Mouse (Mus musculus): Measurements from ENCODE around the gene Srpk1. TPM values are rescaled to one million over a fixed set of nuclear protein-coding genes. Genes with fewer than 3 reads are reported as not detected.

The Srpk1 gene
- polyA plus RNA-seq, 1 experiment from 2014 or later: 21.8 TPM

GRCm38 (mm10) chr17:28637711-28638690 is 15.5 kb upstream of the Srpk1 start:
- no peak for ATAC-seq (ENCODE audit: low read depth)
- 57% methylated on average over 7 of the region's 7 CpGs for WGBS (ENCODE audit: insufficient replicate concordance)

DNA sequence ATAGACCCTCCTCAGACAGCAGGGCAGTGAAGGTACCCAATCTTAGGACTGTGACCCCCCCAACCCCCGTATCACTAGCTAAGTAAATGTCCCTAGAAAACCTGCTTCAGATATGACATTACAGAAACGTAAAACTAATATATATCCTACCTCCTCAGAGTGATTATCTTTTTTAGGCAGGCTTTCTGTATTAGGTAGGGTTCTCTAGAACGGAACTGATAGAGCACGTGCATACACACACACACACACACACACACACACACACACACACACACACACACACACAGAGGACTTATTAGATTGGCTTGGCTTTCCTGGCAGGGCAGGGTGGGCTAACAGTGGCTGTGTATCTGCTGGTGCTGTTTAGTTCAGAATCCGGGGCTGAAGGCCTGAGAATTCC is 13.3 kb upstream of the Srpk1 start:
- 38% methylated on average over 5 of the region's 5 CpGs for WGBS (ENCODE audit: insufficient replicate concordance)
- no peaks in the 10 kb centered on the region for H3K36me3 ChIP-seq (ENCODE audit: control insufficient read depth, insufficient read depth)
- H3K4me3 ChIP-seq (ENCODE audit: low read depth, low read length): no peak overlapping the region
- no peaks in the 10 kb centered on the region for H3K9me3 ChIP-seq (replicated peaks; ENCODE audit: control insufficient read depth, low read length)
- H3K27ac ChIP-seq (ENCODE audit: low read length): no peak overlapping the region
- ATAC-seq (ENCODE audit: low read depth): no peak
- no peaks in the 10 kb centered on the region for H3K27me3 ChIP-seq (ENCODE audit: control insufficient read depth, insufficient read depth, low read depth, low read length)
- no peak overlapping the region for H3K4me2 ChIP-seq (ENCODE audit: low read depth, low read length)
- no peaks in the 10 kb centered on the region for H3K4me1 ChIP-seq (ENCODE audit: control insufficient read depth, low read depth, low read length)
- H3K9ac ChIP-seq (ENCODE audit: low read depth, low read length): no peak overlapping the region

More at GRCm38 (mm10) chr17:28637711-28638690, 15.5 kb upstream of the Srpk1 start:
- H3K27ac ChIP-seq (ENCODE audit: low read length): no peak overlapping the region
- H3K9me3 ChIP-seq (replicated peaks; ENCODE audit: control insufficient read depth, low read length): no peaks in the 10 kb centered on the region
- H3K36me3 ChIP-seq (ENCODE audit: control insufficient read depth, insufficient read depth): no peaks in the 10 kb centered on the region
- H3K9ac ChIP-seq (ENCODE audit: low read depth, low read length): no peak overlapping the region
- H3K4me1 ChIP-seq (ENCODE audit: control insufficient read depth, low read depth, low read length): no peaks in the 10 kb centered on the region
- H3K4me3 ChIP-seq (ENCODE audit: low read depth, low read length): no peak overlapping the region
- H3K4me2 ChIP-seq (ENCODE audit: low read depth, low read length): no peak overlapping the region
- no peaks in the 10 kb centered on the region for H3K27me3 ChIP-seq (ENCODE audit: control insufficient read depth, insufficient read depth, low read depth, low read length)

DNA sequence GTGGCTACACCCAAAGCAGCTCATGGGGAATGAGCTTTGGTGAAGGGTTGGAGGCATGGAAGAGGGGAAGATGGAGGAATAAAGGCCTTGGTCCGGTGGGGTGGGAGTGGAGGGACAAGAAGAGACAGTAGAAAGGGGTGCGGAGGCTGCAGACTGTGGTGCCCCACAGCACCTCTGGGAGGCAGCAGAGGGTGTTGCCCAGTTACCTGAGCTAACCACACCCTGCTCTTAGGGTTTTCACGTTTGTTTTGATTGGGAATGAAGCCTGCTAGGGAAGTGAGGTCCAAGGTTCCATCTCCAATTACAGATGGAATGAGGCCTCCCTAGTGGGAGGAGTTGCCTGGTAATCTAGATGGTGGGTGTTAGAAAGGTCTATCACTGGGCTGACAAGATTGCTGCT is 6.6 kb upstream of the Srpk1 start:
- Histone ChIP-seq H3K36me3 (ENCODE audit: control insufficient read depth, insufficient read depth) (no peaks in the 10 kb centered on the region), H3K9ac (ENCODE audit: low read depth, low read length) (no peak overlapping the region), H3K9me3 (replicated peaks; ENCODE audit: control insufficient read depth, low read length) (no peaks in the 10 kb centered on the region), H3K4me1 (ENCODE audit: control insufficient read depth, low read depth, low read length) (no peaks in the 10 kb centered on the region), H3K27ac (ENCODE audit: low read length) (no peak overlapping the region), H3K27me3 (ENCODE audit: control insufficient read depth, insufficient read depth, low read depth, low read length) (no peaks in the 10 kb centered on the region), H3K4me2 (ENCODE audit: low read depth, low read length) (no peak overlapping the region), H3K4me3 (ENCODE audit: low read depth, low read length) (no peak overlapping the region)
- ATAC-seq (ENCODE audit: low read depth): no peak
- 58% methylated on average over 3 of the region's 3 CpGs for WGBS (ENCODE audit: insufficient replicate concordance)

DNA sequence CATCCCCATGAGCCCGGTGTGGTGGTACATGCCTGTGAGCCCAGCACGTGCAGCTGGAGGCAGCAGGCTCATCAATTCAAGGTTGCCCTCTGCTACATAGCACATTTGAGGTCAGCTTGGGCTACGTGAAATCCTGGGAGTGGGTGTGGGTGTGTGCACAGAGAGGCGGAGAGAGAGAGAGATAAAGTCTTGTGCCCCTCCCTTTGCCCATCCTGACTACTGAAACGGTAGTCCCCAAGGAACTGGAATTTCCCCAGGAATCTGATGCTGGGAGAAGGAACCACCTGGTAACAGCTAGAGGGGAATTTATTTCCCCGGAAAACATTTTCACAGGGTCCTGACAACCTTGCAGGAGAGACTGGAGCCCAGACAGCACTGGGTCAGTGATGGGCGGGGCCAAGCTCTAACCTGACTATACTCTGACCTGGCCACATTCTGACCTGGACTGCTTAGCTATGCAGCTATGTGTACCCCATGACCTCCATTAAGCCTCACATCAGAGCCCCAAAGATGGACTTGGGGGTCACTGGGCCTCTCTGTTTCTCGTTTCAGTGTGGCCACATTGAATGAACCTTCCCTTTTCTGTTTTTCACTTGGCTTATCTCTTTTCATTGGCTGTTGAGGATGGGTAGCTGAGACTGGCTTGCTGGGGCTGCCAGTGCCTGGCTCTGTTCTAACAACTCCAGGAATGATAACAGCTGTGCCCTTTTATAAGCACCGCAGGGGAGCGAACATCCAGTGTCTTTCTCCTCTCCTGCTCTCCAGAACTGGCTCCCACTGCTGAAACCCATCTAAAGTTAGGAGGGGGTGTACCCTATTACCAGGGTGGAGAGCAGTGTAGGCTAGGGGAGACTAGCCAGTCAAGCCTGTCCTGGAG is 6.0 kb upstream of the Srpk1 start:
- Histone ChIP-seq H3K4me3 (ENCODE audit: low read depth, low read length) (no peak overlapping the region), H3K36me3 (ENCODE audit: control insufficient read depth, insufficient read depth) (no peaks in the 10 kb centered on the region), H3K4me1 (ENCODE audit: control insufficient read depth, low read depth, low read length) (no peaks in the 10 kb centered on the region), H3K27me3 (ENCODE audit: control insufficient read depth, insufficient read depth, low read depth, low read length) (no peaks in the 10 kb centered on the region), H3K9ac (ENCODE audit: low read depth, low read length) (no peak overlapping the region), H3K4me2 (ENCODE audit: low read depth, low read length) (no peak overlapping the region), H3K27ac (ENCODE audit: low read length) (no peak overlapping the region), H3K9me3 (replicated peaks; ENCODE audit: control insufficient read depth, low read length) (no peaks in the 10 kb centered on the region)
- WGBS (ENCODE audit: insufficient replicate concordance): 46% methylated on average over 10 of the region's 10 CpGs
- ATAC-seq (ENCODE audit: low read depth): no peak

- no peaks in the 10 kb centered on the region for H3K9me3 ChIP-seq (replicated peaks; ENCODE audit: control insufficient read depth, low read length)
- 58% methylated on average over 2 of the region's 2 CpGs for WGBS (ENCODE audit: insufficient replicate concordance)
- H3K27me3 ChIP-seq (ENCODE audit: control insufficient read depth, insufficient read depth, low read depth, low read length): no peaks in the 10 kb centered on the region
- H3K4me2 ChIP-seq (ENCODE audit: low read depth, low read length): no peak overlapping the region
- H3K4me3 ChIP-seq (ENCODE audit: low read depth, low read length): no peak overlapping the region
- no peak for ATAC-seq (ENCODE audit: low read depth)
- H3K27ac ChIP-seq (ENCODE audit: low read length): no peak overlapping the region
- H3K36me3 ChIP-seq (ENCODE audit: control insufficient read depth, insufficient read depth): no peaks in the 10 kb centered on the region
- peaks cover 4% of the 10 kb centered on the region for H3K4me1 ChIP-seq (ENCODE audit: control insufficient read depth, low read depth, low read length)
- no peak overlapping the region for H3K9ac ChIP-seq (ENCODE audit: low read depth, low read length)
These were observed 4.4 kb upstream of the Srpk1 start for GRCm38 (mm10) chr17:28626937-28627336.

DNA sequence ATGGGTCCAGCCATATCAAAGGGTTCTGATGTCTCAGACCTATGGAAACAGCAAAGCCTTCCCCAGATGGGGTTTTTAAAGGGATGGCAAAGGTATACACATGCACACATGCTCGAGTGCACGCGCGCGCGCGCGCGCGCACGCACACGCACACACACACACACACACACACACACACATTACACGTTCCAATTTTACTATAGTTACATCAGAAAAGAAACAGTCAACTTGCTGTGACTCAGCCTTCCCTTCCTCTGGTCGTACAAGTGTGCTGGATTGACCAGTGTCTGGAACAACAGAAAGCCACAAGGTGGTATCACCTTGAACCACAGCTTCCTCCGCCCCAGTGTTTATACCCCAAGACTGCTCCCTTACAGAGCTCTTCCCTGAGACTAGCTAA is 2.8 kb upstream of the Srpk1 start:
- WGBS (ENCODE audit: insufficient replicate concordance): 75% methylated on average over 15 of the region's 15 CpGs
- Histone ChIP-seq H3K4me3 (ENCODE audit: low read depth, low read length) (no peak overlapping the region), H3K9ac (ENCODE audit: low read depth, low read length) (no peak overlapping the region), H3K27me3 (ENCODE audit: control insufficient read depth, insufficient read depth, low read depth, low read length) (no peaks in the 10 kb centered on the region), H3K4me1 (ENCODE audit: control insufficient read depth, low read depth, low read length) (peaks cover 16% of the 10 kb centered on the region), H3K36me3 (ENCODE audit: control insufficient read depth, insufficient read depth) (no peaks in the 10 kb centered on the region), H3K27ac (ENCODE audit: low read length) (no peak overlapping the region), H3K4me2 (ENCODE audit: low read depth, low read length) (no peak overlapping the region), H3K9me3 (replicated peaks; ENCODE audit: control insufficient read depth, low read length) (no peaks in the 10 kb centered on the region)
- ATAC-seq (ENCODE audit: low read depth): no peak

GRCm38 (mm10) chr17:28624841-28625240 is 2.3 kb upstream of the Srpk1 start:
- H3K27ac ChIP-seq (ENCODE audit: low read length): no peak overlapping the region
- H3K4me3 ChIP-seq (ENCODE audit: low read depth, low read length): no peak overlapping the region
- no peaks in the 10 kb centered on the region for H3K27me3 ChIP-seq (ENCODE audit: control insufficient read depth, insufficient read depth, low read depth, low read length)
- peaks cover 20% of the 10 kb centered on the region for H3K4me1 ChIP-seq (ENCODE audit: control insufficient read depth, low read depth, low read length)
- no peak overlapping the region for H3K4me2 ChIP-seq (ENCODE audit: low read depth, low read length)
- WGBS (ENCODE audit: insufficient replicate concordance): 55% methylated on average over 2 of the region's 2 CpGs
- H3K36me3 ChIP-seq (ENCODE audit: control insufficient read depth, insufficient read depth): peaks cover 3% of the 10 kb centered on the region
- no peak overlapping the region for H3K9ac ChIP-seq (ENCODE audit: low read depth, low read length)
- H3K9me3 ChIP-seq (replicated peaks; ENCODE audit: control insufficient read depth, low read length): no peaks in the 10 kb centered on the region
- no peak for ATAC-seq (ENCODE audit: low read depth)

GRCm38 (mm10) chr17:28621381-28622299 is 869 bp downstream of the Srpk1 start:
- no peaks in the 10 kb centered on the region for H3K9me3 ChIP-seq (replicated peaks; ENCODE audit: control insufficient read depth, low read length)
- H3K4me3 ChIP-seq (ENCODE audit: low read depth, low read length): peak overlapping the region; percentile 93
- peaks cover 33% of the 10 kb centered on the region for H3K4me1 ChIP-seq (ENCODE audit: control insufficient read depth, low read depth, low read length)
- ATAC-seq (ENCODE audit: low read depth): peak; percentile 58
- peak overlapping the region; percentile 94 for H3K4me2 ChIP-seq (ENCODE audit: low read depth, low read length)
- under 1% methylated on average over 77 of the region's 78 CpGs for WGBS (ENCODE audit: insufficient replicate concordance)
- peak overlapping the region; percentile 90 for H3K9ac ChIP-seq (ENCODE audit: low read depth, low read length)
- peaks cover 4% of the 10 kb centered on the region for H3K36me3 ChIP-seq (ENCODE audit: control insufficient read depth, insufficient read depth)
- peak overlapping the region; percentile 78 for H3K27ac ChIP-seq (ENCODE audit: low read length)
- H3K27me3 ChIP-seq (ENCODE audit: control insufficient read depth, insufficient read depth, low read depth, low read length): no peaks in the 10 kb centered on the region

Data from liver, embryonic 16.5 days (tissue).